Mouse (Mus musculus) heart, embryonic 11.5 days (tissue): ENCODE measurements around the gene Chst8. TPM values are rescaled to one million over a fixed set of nuclear protein-coding genes. Genes with fewer than 3 reads are reported as not detected.

Source experiments
- ATAC-seq: fragments of 200-750 bp; cut with Nextera tagmentation; replicated peaks from 2 replicates; pipeline ENCODE4 v1.8.0; 2017; ENCODE audit warnings: moderate library complexity; ENCODE audit not compliant: insufficient number of reproducible peaks, low FRiP score, low TSS enrichment
- H3K27ac ChIP-seq: fragments of 300-500 bp; sonication (generic); 2 replicates; pipeline ENCODE4 v1.5.1; 2014; ENCODE audit warnings: mild to moderate bottlenecking, low read depth, low read length
- H3K27me3 ChIP-seq: fragments of 300-500 bp; sonication (generic); 2 replicates; pipeline ENCODE4 v1.6.1; 2014; ENCODE audit warnings: mild to moderate bottlenecking, low read length, mixed read lengths; ENCODE audit not compliant: control insufficient read depth, insufficient read depth
- H3K36me3 ChIP-seq: fragments of 300-500 bp; sonication (generic); 2 replicates; pipeline ENCODE4 v1.6.1; 2014; ENCODE audit warnings: mild to moderate bottlenecking, low read length, moderate library complexity, mixed read lengths; ENCODE audit not compliant: control insufficient read depth, insufficient read depth
- H3K4me1 ChIP-seq: fragments of 300-500 bp; sonication (generic); 2 replicates; pipeline ENCODE4 v1.6.1; 2014; ENCODE audit warnings: low read length; ENCODE audit not compliant: control insufficient read depth, insufficient read depth
- H3K4me2 ChIP-seq: fragments of 300-500 bp; sonication (generic); 2 replicates; pipeline ENCODE4 v1.6.1; 2014; ENCODE audit warnings: mild to moderate bottlenecking, moderate library complexity
- H3K4me3 ChIP-seq: fragments of 300-500 bp; sonication (generic); 2 replicates; pipeline ENCODE4 v1.5.1; 2014; ENCODE audit warnings: low read depth, low read length
- H3K9ac ChIP-seq: fragments of 300-500 bp; sonication (generic); 2 replicates; pipeline ENCODE4 v1.6.1; 2014; ENCODE audit warnings: mild to moderate bottlenecking, low read depth, low read length, moderate library complexity
- H3K9me3 ChIP-seq: fragments of 300-500 bp; sonication (generic); replicated peaks from 2 replicates; pipeline ENCODE4 v1.6.1; 2016; ENCODE audit warnings: low read length; ENCODE audit not compliant: control insufficient read depth
- WGBS: fragments of 180-500 bp; shearing (Covaris S2); extraction: QIAGEN DNeasy Blood & Tissue Kit; methylation state at CpG from one replicate; pipeline ENCODE4 v1.1.7; 2014; ENCODE audit not compliant: insufficient replicate concordance; 5-methylcytosine and 5-hydroxymethylcytosine counted together
- polyA plus RNA-seq: library from polyadenylated mRNA; unstranded; fragments of >200 nt; fragmentation: Nextera tagmentation; extraction: Ambion mirVana; gene quantifications from 2 replicates; pipeline ENCODE4 v1.2.1, GENCODE M21; 2014

Gene Chst8
- polyA plus RNA-seq, 1 experiment from 2014 or later = 1.6 TPM

DNA sequence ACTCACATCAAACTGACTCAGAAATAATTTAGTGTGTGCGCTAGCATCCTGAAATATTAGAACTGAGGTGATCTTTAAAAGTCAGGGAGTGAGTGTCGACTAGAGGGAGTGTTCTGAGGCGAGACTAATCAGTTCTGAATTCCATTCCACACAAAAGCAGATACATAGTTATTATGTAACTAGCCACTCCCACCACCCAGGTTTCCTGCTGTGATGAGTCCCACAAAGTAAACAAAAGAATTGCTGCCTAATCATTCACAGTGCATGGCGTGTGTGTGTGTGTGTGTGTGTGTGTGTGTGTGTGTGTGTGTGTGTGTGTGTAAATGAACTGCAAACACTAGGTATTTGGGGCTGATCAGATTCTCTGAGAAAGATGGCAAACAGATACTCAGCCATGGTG is 108.1 kb downstream of the Chst8 start:
- Histone ChIP-seq H3K4me3 (no peak overlapping the region), H3K27me3 (peaks cover 2% of the 10 kb centered on the region), H3K9me3 (0 out of 2 replicates have a peak, but pooled peaks cover 2% of the 10 kb centered on the region), H3K9ac (no peak overlapping the region), H3K36me3 (no peaks in the 10 kb centered on the region), H3K27ac (no peak overlapping the region), H3K4me1 (no peaks in the 10 kb centered on the region), H3K4me2 (no peak overlapping the region)
- 48% methylated on average over 4 of the region's 4 CpGs for WGBS
- ATAC-seq = no peak

DNA sequence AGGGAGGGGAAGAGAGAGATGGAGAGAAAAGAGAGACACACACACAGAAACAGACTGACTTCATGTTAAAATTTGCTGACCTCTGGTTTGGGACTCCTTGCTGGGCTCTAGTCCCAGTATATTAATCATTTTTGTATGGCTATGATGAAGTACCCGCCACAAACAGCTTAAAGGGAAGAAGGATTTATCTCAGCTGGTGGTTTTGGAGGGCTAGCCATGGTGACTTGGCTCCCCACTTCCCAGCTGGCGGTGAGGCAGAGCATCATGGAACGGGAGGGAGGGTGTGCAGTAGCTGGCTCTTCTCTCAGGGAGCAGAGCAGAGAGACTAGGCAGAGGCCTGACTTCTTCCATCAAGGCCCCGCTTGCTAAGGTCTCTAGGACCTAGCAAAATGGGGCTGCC is 109.1 kb downstream of the Chst8 start:
- no peak for ATAC-seq
- Histone ChIP-seq H3K27me3 (peaks cover 2% of the 10 kb centered on the region), H3K36me3 (no peaks in the 10 kb centered on the region), H3K4me3 (no peak overlapping the region), H3K4me2 (no peak overlapping the region), H3K9ac (no peak overlapping the region), H3K4me1 (no peaks in the 10 kb centered on the region), H3K9me3 (0 out of 2 replicates have a peak, but pooled peaks cover 2% of the 10 kb centered on the region), H3K27ac (no peak overlapping the region)
- 49% methylated on average over 4 of the region's 4 CpGs for WGBS

DNA sequence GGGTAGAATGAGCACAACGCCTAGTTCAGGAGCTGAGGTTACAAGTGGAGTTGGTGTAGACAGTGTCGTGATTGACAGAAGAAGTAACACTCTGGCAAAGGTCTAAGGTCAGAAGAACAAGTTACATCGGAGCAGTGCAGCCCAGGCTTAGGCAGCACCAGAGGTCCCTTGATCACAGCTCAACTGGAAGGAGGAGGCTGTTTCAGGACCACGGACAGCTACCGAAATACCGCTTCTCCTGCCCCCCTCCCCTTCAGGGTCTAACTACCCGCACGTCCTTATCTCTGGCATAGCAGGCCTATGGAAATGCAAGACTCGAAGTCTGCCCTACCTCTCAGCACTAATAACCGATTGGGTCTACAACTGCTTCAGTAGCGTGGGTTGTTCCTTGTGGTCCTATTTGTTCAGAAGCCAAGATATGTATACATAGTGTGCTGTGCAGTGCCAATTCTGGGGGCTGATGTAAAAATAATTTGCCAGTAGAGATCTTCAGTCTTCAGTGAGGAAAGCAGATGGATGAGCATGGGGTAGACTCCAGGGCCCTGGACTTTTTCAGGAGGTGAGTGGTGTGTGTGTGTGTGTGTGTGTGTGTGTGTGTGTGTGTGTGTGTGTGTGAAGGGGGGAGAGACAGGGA is 109.7 kb downstream of the Chst8 start:
- no peak overlapping the region for H3K9ac ChIP-seq
- peaks cover 2% of the 10 kb centered on the region for H3K27me3 ChIP-seq
- H3K36me3 ChIP-seq = no peaks in the 10 kb centered on the region
- 0 out of 2 replicates have a peak, but pooled peaks cover 2% of the 10 kb centered on the region for H3K9me3 ChIP-seq
- 12% methylated on average over 11 of the region's 11 CpGs for WGBS
- ATAC-seq = no peak
- H3K4me1 ChIP-seq = no peaks in the 10 kb centered on the region
- H3K27ac ChIP-seq = no peak overlapping the region
- no peak overlapping the region for H3K4me3 ChIP-seq
- H3K4me2 ChIP-seq = no peak overlapping the region

DNA sequence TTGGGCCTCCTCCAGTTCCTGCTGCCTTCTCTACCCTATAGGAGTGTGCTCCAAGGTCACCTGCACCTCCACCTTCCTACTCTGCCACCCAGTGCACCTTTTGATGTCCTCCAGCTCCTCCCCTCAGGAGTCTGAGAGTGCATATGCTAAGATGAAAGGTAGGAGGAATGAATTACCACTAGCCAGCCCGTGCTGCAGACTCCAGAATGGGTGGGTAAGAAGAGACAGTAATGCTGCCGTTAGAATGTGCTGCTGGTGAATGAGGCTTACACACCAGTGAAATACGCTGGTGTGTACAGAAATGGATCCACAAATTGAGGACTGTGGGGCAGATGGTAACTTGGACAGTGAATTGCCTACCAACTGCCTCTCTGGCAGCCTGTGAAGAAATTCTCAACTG is 112.6 kb downstream of the Chst8 start:
- H3K9ac ChIP-seq = no peak overlapping the region
- no peaks in the 10 kb centered on the region for H3K4me1 ChIP-seq
- H3K27ac ChIP-seq = no peak overlapping the region
- H3K9me3 ChIP-seq = no peaks in the 10 kb centered on the region
- H3K4me3 ChIP-seq = no peak overlapping the region
- WGBS = 69% methylated on average over 3 of the region's 3 CpGs
- peaks cover 2% of the 10 kb centered on the region for H3K27me3 ChIP-seq
- no peak for ATAC-seq
- H3K36me3 ChIP-seq = no peaks in the 10 kb centered on the region
- H3K4me2 ChIP-seq = no peak overlapping the region

DNA sequence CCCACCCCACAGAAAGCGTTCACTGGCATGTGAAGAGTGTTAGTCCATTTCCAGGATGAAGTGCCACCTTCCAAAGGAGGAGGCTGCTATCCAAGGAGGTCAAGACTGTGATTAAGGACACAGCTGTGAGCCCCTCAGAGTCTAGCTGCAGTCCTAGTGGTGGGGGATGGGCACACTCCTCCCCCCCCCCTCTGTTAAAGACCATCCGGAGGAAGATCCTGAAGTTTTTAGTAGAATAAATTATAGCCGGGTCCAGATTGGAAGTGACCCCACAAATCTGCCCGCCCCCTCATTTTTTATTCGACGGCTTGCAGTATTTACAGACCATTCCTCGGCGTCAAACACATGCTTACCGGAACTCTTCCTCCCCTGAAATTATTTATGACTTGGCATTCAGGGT is 114.3 kb downstream of the Chst8 start:
- Histone ChIP-seq H3K4me3 (no peak overlapping the region), H3K9ac (no peak overlapping the region), H3K9me3 (no peaks in the 10 kb centered on the region), H3K36me3 (no peaks in the 10 kb centered on the region), H3K27me3 (peaks cover 2% of the 10 kb centered on the region), H3K4me1 (no peaks in the 10 kb centered on the region), H3K4me2 (no peak overlapping the region), H3K27ac (no peak overlapping the region)
- 86% methylated on average over 9 of the region's 9 CpGs for WGBS
- ATAC-seq = no peak

- Histone ChIP-seq H3K4me3 (no peak overlapping the region), H3K36me3 (no peaks in the 10 kb centered on the region), H3K9ac (no peak overlapping the region), H3K9me3 (no peaks in the 10 kb centered on the region), H3K4me2 (no peak overlapping the region), H3K4me1 (no peaks in the 10 kb centered on the region), H3K27me3 (peaks cover 1% of the 10 kb centered on the region), H3K27ac (no peak overlapping the region)
- 71% methylated on average over 9 of the region's 9 CpGs for WGBS
- ATAC-seq = no peak
Observed at GRCm38 (mm10) chr7:34696086-34696485, 116.4 kb downstream of the Chst8 start.

GRCm38 (mm10) chr7:34694898-34695297 is 117.6 kb downstream of the Chst8 start:
- Histone ChIP-seq H3K9me3 (no peaks in the 10 kb centered on the region), H3K27me3 (no peaks in the 10 kb centered on the region; the same call in 1 of the 2 replicates)

GRCm38 (mm10) chr7:34693916-34694315 is 118.6 kb downstream of the Chst8 start:
- Histone ChIP-seq H3K9me3 (no peaks in the 10 kb centered on the region), H3K4me3 (no peak overlapping the region), H3K36me3 (no peaks in the 10 kb centered on the region), H3K27ac (no peak overlapping the region), H3K4me2 (no peak overlapping the region), H3K4me1 (peaks cover 4% of the 10 kb centered on the region; the same call in 1 of the 2 replicates), H3K27me3 (no peaks in the 10 kb centered on the region), H3K9ac (no peak overlapping the region)
- 93% methylated on average over 13 of the region's 13 CpGs for WGBS
- no peak for ATAC-seq

More at GRCm38 (mm10) chr7:34694898-34695297, 117.6 kb downstream of the Chst8 start:
- WGBS = 54% methylated on average over 9 of the region's 9 CpGs
- ATAC-seq = no peak
- H3K27ac ChIP-seq = no peak overlapping the region
- H3K4me1 ChIP-seq = peaks cover 3% of the 10 kb centered on the region; the same call in 1 of the 2 replicates
- H3K4me2 ChIP-seq = no peak overlapping the region
- H3K36me3 ChIP-seq = no peaks in the 10 kb centered on the region
- no peak overlapping the region for H3K4me3 ChIP-seq
- no peak overlapping the region for H3K9ac ChIP-seq

- Histone ChIP-seq H3K4me2 (no peak overlapping the region), H3K27ac (no peak overlapping the region), H3K9ac (no peak overlapping the region), H3K27me3 (no peaks in the 10 kb centered on the region), H3K9me3 (no peaks in the 10 kb centered on the region), H3K36me3 (no peaks in the 10 kb centered on the region), H3K4me1 (peaks cover 5% of the 10 kb centered on the region; the same call in 1 of the 2 replicates), H3K4me3 (no peak overlapping the region)
- ATAC-seq = no peak
- WGBS = 73% methylated on average over 4 of the region's 4 CpGs
Observed at GRCm38 (mm10) chr7:34693072-34693471, 119.4 kb downstream of the Chst8 start.
